Mouse (Mus musculus) ES-Bruce4 (cell line): ENCODE data around the gene Anapc16.

Experiments used
- CTCF ChIP-seq: IDR thresholded peaks from one replicate; pipeline ENCODE4 v1.8.1; 2011; ENCODE audit warnings: low read depth, low read length
- POLR2A ChIP-seq: IDR thresholded peaks from one replicate; pipeline ENCODE4 v1.8.1; 2011; ENCODE audit warnings: low read length; ENCODE audit not compliant: insufficient read depth

DNA sequence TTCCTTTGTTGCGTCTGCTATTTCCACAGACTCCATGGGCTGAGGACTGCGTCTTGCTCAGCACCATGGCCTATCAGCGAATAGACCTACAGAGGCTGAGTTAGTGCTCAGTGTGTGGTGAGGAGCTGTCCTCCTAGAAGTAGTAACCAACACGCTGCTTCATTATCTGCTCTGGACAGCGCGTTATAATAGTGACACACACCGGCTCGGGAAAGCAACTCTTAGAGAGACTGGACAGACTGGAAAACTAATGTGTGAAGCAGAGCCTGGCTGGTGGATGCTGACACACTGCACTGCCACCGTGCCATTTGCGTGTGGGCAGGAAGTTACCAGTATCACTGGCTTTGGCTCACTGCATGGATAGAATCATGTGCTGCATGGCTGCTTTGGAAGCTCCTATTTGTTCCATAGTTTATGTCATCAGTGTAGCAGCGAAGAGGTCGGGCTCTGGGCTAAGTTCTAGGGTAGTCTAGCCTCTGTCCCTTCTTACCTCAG, 20.5 kb downstream of the Anapc16 start:
- TF ChIP-seq POLR2A (no peak), CTCF (no peak)
